Mouse (Mus musculus): ENCODE data around the gene Trmt44. TPM values are rescaled to one million over a fixed set of nuclear protein-coding genes. Genes with fewer than 3 reads are reported as not detected.

Gene Trmt44
- total RNA-seq, 2 experiments from 2014 or later = 10.9 to 11.9 TPM

DNA sequence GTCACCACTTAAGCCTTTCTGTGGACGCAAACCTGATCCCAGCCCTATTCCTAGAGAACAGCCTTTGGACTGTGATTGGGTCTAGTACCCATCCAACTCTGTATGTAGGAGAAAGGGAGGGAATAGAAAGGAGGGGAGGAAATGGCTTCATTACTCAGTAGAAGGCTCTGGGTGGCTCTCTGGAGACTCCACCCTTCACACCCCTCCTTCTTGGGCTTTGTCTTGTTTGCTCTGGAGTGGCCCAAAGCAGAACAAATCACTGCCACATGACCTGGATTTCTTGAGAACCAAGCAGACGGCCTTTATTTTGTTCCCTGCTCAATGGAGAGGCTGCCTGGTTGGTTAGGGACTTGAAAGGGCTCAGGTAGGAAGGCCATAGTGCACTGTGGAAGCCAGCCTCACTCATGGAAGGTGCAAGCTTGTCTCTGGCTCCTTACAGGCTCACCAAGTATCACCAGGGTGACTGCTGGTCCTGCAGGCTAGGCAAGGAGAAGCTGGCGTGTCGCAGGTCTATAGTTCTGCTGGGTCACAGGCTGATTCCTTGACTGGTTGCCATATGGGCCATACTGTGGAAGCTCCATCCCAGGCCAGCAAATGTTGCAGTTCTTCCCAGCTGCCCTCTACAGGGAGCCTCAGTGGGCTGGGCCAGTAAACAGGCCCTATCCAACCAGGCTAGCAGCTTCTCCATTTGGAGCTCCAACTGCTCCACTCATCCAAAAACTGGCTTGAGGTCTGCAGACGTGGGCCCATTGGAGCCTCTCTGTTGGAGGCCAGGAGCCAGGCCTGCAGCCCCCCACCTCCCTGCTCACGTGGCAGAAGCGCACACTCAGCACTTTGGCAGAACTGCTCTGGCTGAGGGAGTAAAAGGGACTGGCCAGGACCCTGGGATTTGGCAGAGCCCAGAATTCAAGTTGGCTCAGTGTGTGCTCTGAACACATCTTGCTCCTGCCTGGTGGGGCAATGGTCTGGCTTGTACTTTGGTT, 22.7 kb downstream of the Trmt44 start:
- DNase-seq = peak; percentile 76
- intact Hi-C loops (cut with DNase I) = no loop called here

DNA sequence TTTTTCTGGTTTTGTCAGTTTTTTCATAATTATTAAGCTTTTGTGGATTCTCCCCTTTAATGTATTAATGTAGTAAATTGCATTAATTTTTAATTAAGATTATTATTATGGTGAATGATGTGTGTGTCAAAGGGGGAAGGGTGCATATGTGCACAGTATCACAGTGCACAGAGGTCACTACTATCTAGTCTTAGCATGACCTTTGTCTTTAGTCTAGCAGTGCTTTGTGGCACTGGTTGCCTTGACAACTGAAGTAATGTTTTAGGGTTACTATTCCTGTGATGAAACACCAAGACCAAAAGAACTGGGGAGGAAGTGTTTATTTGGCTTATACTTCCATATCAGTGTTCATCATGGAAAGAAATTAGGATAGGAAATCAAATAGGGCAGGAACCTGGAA, 28.7 kb downstream of the Trmt44 start:
- intact Hi-C loops (cut with DNase I) = no loop called here
- DNase-seq = no peak

DNA sequence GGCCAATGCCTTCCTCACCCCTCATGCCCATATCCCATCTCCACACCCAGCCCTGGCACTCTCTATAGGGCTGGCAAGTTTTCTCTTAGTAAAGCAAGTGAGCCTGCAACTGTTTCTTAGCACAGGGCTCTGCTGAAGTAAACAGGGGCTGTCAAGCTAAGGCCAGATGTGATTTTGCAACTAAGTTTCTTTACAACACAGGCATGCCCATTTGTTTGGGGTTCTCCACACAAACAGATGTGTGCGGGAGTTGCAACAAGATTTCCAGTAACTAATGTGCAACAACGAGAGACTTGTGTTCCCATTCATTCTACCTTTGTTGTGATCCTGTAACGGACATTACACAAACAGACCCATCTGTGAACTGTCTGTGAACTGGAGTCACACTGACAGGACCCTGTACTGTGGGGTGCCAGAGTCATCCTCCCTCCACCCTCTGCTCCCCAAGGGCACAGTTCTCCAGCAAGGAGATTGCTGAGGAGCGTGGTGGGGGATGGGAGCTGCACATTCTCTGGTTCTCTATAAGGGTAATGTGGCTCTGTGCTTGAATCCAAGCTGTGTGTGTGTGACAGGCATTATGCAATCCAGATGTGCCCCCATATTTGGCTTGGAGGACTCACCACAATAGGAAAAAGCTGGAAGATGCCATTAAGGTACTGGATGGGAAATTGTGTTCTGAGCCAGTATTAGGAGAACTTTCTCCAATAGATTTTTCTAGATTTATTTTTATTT, 33.6 kb downstream of the Trmt44 start:
- no peak for DNase-seq
- intact Hi-C loops (cut with DNase I) = no loop called here

DNA sequence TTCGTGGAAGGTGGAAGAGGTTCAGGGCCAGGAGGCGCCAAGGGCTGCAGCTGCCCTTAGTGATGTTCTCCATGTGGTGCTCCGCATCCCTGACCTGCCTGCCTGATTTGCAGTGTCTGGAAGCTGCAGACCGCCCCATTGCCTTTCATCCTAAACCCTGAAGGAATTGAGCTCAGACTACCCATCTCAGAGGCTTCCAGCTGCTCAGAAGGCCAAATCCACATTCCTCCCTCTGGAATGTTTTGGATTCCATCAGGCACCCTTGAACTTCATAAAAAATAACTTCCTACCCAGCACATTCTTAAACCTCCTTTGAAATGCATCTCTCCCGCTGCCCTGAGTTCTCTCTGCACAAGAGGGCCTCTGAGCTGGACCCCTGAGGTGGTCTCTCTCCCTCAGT, 34.3 kb downstream of the Trmt44 start:
- DNase-seq = no peak
- intact Hi-C loops (cut with DNase I) = no loop called here

DNA sequence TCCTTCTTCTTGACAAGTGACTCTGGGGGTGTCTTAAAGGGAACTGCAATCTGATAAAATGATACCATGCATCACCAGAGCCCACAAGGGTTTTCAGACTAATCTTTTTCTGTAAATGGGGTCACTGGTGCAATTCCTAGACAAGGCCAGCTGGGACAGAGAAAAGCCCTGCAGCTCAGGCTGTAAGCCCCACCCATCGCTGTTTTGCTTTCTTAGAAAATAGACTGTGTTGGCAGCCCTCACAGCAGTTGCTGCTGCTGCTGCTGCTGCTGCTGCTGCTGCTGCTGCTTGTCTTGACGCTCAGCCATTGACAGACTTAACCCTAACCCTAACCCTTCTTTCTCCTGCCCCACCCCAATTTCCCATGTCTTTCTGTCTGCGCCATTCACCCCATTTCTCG, 35.3 kb downstream of the Trmt44 start:
- intact Hi-C loops (cut with DNase I) = no loop called here
- no peak for DNase-seq

DNA sequence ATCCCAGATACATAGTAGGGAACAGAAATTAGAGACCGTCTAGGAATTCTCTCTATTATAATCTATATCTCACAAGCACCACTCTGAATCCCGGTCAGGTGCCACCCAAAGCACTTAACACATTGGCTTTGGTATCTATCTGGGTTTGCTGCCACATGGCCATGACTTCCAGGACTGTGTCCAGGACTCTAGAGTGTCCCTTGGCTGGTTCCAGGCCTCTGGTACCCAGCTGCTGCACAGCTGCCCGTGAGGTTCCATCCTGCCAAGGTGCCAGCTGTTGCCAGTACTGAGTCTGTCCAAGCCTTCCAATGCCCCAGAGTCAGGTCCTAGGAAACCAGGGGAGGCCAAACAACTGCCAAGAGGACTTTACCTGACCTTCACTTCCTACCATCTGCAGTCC, 36.8 kb downstream of the Trmt44 start:
- no peak for DNase-seq
- intact Hi-C loops (cut with DNase I) = no loop called here

DNA sequence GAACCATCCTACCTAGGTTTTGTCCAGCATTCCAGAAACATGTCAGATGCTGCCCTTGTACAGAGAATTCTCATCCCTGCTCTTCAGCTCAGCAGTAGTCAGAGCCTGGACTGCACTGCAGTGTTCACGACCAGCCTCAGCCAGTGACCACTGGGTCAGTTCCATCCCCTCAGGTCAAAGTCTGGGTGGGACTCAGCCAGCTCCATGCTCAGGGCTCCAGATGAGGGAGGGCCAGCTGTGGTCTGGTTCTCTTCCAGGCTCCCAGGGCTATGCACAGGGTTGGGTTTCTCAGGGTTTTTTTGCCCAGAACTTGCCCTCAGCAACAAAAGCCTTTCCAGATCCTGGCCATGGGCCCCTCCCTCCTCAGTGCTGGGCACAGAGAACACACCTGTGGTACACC, 37.4 kb downstream of the Trmt44 start:
- intact Hi-C loops (cut with DNase I) = no loop called here
- no peak for DNase-seq

DNA sequence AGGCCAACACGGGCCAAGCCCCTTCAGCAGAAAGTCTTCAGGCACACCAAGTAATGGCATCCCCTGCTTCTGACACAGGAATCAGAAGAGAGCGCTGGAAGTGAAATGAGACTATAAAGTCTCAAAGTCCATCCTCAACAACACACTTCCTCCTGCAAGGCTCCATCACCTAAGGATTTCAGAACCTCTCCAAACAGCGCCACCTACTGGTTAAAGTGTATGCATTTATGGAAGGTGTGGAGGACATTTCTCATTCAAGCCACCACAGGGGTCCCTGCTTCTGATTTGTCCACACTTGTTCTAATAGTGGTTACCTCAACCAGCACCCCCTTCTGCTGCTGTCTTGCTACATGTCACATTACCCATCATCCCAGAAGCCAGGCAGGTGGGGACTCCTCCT, 38.6 kb downstream of the Trmt44 start:
- intact Hi-C loops (cut with DNase I) = no loop called here
- DNase-seq = no peak

DNA sequence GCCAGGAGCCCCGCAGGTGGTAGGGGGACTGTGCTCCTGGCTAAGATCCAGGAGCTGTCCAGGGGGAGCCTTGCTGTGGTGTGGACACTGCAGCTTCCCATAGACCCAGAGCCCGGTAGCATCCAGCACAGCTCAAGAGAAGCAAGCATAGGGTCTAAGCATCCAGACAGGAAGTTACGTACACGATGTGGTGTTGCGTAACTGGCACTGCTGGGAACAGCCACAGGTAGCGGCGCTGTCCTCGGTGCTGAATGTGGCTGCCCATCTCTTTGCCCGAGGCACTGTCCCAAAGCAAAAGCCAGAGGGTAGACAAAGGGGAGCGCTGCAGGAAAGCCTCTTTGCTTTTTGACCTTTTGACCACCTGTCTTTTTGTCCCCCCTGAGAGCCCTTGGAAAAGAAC, 43.3 kb downstream of the Trmt44 start:
- intact Hi-C loops (cut with DNase I) = no loop called here
- DNase-seq = no peak

DNA sequence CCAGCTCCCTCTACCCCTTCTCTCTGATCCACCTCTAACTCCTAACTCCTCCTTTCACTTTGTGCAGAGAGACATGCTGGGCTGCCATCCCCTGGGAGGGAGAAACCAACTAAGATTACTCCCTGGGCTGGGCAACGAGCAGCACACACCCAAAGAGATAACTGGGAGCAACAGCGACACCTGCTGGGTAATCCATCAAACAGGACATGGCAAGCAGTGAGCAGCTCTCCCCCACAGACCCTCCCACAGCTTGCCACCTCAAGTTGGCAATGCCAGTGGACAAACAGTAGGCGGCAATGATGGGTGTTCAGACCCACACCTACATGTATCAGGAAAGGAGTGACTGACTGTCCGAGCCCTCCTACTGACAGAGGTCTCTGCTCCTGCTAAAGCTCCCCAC, 44.4 kb downstream of the Trmt44 start:
- DNase-seq = peak; percentile 67
- intact Hi-C loops (cut with DNase I) = no loop called here

DNA sequence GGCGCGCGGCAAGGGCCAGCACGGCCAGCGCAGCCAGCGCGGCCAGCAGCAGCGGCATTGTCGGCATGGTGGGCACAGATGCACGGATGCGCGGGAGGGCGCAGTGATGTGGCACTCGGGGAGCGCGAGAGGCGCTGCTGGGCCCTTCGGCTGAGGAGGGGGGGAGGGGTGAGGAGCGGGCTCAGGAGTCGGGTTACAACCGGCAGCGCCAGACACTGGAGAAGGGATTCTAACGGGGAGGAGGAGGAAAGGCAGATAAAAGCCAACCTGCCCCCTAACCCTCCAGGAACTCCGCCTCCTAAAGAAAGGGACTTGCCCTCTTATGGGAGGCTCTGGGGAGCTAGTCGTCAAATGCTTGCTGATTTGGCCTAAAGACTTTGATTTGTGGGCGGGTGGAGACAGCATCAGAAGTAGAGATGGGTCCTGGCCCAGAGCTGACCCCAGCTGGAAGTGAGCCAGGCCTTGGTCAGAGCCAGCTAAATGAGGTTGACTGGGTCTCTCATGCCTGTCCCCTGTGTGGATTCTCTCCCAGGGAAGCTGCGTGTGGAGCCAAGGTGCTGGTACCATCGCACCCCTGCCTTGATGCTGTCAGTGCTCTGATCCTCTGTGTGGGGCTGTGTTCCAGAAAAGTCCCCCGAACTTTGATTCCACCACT, 49.3 kb downstream of the Trmt44 start, which contains the start of gene Cpz:
Cpz (minus strand) TSS at position 230 of the 655 bp plus-strand sequence.
- intact Hi-C loops (cut with DNase I) = no loop called here
- peak; percentile 63 for DNase-seq

DNA sequence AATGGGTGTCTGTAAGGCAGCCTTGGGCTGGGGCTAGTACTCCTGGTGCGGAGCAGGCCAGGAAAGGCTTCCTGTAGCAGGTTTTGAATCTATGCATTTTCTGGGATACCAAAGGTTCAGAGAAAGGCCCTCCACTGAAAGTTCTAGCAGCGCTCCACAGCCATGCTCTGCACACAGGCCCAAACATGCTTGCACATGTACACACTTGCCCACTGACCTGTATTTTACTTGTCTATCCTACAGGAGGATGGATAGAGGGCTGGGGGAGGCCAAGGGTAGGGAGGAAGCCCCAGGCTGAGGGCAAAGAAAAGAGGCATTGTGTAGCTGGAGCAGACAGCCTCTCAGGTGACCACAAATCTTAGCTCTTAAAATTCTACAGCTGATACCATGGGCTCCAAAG, 50.5 kb downstream of the Trmt44 start:
- DNase-seq = no peak
- intact Hi-C loops (cut with DNase I) = no loop called here

DNA sequence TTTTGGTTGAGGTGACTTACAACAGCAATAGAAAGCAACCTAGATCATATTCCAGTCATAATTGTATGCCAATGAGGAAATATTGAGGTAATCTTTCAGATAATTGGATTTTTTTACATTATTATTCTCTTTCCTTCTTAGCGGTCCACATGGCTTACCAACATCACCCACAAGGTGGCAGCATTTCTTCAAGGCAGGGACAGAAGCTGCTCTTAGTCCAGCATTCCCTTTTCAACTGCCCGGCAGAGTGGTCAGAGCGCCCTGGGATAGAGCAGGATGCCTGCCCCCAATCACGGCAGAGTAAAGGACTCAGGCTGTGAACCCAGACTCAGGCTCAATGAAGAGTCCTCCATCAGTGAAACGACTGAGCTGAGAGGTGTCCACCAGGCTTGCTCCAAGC, 51.1 kb downstream of the Trmt44 start:
- intact Hi-C loops (cut with DNase I) = no loop called here
- DNase-seq = peak; percentile 82

DNA sequence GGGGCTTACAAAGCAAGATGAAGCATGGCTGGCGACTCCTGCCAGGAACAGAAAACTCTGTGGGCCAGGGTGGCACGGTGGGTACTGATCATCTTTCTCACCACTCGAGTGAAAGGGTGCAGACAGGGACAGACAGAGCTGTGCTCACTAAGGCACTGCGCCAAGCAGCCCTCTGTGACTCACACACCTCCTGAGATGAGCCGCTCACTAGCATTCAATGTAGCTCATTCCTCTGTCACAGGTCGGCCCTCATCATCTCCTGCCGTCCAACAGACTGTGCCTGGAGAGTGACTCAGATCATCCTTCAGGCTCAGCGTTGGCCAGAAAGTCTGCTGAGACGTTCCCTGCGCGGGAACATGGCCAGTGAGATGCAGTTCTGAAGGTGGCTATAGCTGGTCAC, 58.1 kb downstream of the Trmt44 start:
- intact Hi-C loops (cut with DNase I) = no loop called here
- no peak for DNase-seq

DNA sequence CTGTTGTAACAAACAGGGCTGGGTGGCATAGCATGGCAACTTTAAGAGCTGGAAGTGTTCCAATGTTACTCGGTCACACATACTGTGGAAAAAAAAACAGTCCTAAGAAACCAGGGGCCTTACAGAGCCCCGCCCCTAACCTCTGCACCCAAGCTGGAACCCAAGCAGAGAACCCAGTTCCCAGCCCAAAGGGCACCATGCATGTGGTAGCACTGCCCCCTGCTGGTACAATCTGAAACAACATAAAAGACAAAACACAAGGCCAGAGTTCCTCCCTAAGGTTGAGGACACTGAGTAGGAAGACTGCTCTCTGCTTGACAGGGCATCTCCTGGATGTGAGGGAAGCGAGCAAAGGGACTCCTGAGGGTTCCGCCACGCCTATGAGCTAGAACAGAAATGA, 64.3 kb downstream of the Trmt44 start:
- intact Hi-C loops (cut with DNase I) = loop anchor here (5.0 kb wide), 3 partner anchors 128 to 618 kb away; no protein-coding TSS in a partner anchor
- peak; percentile 60 for DNase-seq

Other genes starting within 250 kb of the Trmt44 start
- not detected for gene Hmx1, start 186.0 kb downstream of the Trmt44 start, total RNA-seq (2021)
- gene Cpz, start 49.4 kb downstream of the Trmt44 start, total RNA-seq (2021) = 1 to 10 TPM; 1.9 to 3.3 TPM
- gene Acox3, start 8.0 kb upstream of the Trmt44 start, total RNA-seq (2021) = 10 to 100 TPM; 24.2 to 26.1 TPM
- gene Htra3, start 104.7 kb upstream of the Trmt44 start, total RNA-seq (2021) = 10 to 100 TPM; 14.9 to 17.1 TPM
- 1 to 10 TPM; 2.2 to 2.3 TPM for gene Sh3tc1, start 164.9 kb upstream of the Trmt44 start, total RNA-seq (2021)
- 10 to 100 TPM; 48.5 to 53.3 TPM for gene Ablim2, start 182.8 kb upstream of the Trmt44 start, total RNA-seq (2021)